Mouse (Mus musculus) lung, postnatal 0 days (tissue): ENCODE measurements at regions not wholly inside any gene's neighbourhood (a gene's known extent, or its start where the extent isn't known, plus 50 kb on each side); places are given as distances from the start of the nearest gene placed in this dataset.

Experiments used
- CTCF ChIP-seq: IDR thresholded peaks from 2 replicates; pipeline ENCODE4 v1.5.1; 2016; ENCODE audit warnings: antibody characterized with exemption, mild to moderate bottlenecking
- EP300 ChIP-seq: IDR thresholded peaks from 2 replicates; pipeline ENCODE4 v1.6.1; 2016; ENCODE audit warnings: antibody characterized with exemption, mild to moderate bottlenecking, control low read depth

GRCm38 (mm10) chr12:15174411-15175041 lies 642.2 kb downstream of the Trib2 start:
- TF ChIP-seq CTCF (no peak), EP300 (no peak)
